Mouse (Mus musculus): ENCODE data around the gene Hcn2.
"Not testable (repeated sequence)": the region's sequence is repeated elsewhere in the genome, so short reads cannot be mapped to it uniquely, and the experiment has no call there.

Hcn2 gene

DNA sequence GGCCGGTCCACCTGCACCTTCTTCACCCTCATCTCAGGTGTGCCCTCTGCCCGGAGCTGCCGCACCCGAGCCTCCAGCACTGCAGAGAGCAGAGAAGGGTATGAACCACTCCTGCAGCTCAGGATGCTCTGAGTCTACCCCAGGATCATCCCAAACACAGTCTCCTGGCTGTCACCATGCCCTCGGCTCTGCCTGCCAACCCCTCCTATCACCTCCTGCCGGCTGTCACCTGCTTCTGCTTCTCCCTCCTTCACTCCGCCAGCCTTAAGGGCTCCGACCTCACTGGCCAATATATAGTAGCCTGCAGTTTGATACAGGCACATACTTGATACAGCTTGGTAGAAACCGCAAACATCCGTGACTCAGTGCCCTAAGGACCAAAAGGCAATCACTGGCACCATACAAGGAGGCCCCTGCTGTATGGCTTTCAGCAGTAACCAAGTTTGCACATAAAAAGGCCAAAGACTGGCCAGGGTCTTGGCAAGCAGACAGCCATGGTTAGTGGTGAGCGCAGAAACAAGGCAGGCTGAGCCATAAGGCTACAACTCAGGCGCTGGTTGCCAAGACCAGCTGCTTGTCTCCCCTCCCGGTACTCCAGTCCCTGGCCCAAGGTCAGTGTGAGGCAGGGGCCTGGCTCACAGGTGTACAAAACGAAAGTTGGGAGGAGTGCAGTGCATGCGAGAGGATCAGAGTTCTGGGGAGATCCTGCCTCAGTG lies 27.4 kb downstream of the Hcn2 start:
- DNase-seq (ENCODE audit: low spot score) = no peak

- DNase-seq (ENCODE audit: low spot score) = no peak
These were observed 29.0 kb downstream of the Hcn2 start for GRCm38 (mm10) chr10:79745411-79745810.

DNA sequence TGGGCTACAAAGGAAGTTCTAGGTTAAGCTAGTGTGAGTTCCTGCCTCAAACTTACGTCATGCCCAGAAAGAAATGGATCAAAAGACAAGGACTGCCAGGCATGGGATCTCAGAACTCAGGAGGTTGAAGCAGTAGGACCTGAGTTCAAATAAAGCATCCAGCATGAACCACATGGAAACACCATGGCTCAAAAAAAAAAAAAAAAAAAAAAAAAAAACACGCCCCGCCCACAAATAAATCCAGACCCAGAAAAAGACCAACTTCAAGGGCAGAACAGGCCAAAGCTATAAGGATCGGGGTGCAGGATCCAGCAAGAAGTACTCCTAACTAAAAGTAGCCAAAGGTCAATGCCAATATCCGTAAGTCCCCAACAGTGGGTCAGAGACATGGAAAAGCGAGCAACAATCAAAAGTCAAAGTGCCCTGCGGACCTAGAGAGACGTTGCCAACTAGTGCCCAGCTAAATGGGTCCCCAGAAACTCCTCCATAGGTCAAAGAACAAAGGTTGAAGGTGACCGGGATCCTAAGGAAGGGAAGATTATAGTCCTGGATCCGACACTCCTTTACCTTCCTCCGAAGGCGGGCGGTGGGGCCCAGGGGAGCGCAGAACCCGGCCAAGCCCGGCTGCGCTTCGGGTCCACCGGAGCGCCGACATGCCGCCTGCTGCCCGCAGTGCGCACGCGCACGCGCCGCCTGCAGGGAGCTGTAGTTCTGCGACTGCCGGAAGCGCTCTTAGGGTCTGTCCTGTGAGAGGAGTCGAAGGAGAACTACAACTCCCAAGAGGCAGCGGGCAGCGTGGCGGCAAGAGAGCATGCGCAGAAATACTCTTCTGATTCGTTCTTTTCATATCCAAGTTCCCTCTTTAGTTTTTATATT lies 29.7 kb downstream of the Hcn2 start, which contains the start of gene Polrmt:
Gene Polrmt (minus strand): TSS at position 684 of the 876 bp plus-strand sequence.
- peak; percentile 83 for DNase-seq (ENCODE audit: low spot score)

- DNase-seq (ENCODE audit: low spot score) = no peak
These were observed 30.3 kb downstream of the Hcn2 start for GRCm38 (mm10) chr10:79746774-79747151.

- DNase-seq (ENCODE audit: low spot score) = no peak
These were observed 32.1 kb downstream of the Hcn2 start for GRCm38 (mm10) chr10:79748496-79748895.

DNA sequence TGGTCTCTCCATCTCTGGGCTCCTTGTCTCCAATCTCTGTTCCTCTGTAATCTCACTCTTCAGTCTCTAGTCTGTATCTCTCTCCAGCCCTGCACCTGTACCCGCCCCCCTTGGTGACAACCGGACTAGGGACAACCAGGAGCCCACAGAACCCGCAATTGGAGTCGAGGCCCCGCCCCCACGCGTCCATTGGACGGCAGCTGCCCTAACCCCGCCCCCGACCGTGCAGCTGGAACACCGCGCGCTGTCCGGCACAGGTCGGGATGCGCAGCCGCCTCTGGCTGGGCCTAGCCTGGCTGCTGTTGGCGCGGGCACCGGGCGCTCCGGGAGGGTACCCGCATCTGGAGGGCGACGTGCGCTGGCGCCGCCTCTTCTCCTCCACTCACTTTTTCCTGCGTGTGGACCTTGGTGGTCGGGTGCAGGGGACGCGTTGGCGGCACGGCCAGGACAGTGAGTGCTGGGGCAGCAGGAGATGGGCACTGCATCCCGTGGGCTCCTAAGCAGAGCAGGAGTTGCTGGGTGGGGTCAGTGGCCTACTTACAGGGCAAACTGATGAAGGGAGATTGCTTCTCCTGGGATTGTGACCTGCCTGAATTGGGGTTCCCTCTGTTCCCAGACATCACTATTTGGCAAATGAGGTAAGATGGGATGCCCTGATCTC lies 38.6 kb downstream of the Hcn2 start, which contains the start of gene Fgf22:
Gene Fgf22 (plus strand): TSS at position 221 of the 661 bp plus-strand sequence.
- no peak for DNase-seq (ENCODE audit: low spot score)

- no peak for DNase-seq (ENCODE audit: low spot score)
These were observed 39.4 kb downstream of the Hcn2 start for GRCm38 (mm10) chr10:79755854-79756253.

DNA sequence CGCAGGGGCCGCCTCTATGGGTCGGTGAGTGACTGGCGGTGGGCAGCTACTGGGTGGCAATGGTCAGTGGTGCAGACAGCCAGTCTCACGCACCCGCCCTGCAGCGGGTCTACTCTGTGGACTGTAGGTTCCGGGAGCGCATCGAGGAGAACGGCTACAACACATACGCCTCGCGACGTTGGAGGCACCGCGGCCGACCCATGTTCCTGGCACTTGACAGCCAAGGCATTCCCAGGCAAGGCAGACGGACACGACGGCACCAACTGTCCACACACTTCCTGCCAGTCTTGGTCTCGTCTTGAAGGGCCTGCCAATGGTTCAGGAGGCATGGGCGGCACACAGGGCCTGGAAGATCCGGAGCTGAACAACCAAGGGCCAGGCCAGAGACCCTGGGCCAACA lies 40.2 kb downstream of the Hcn2 start:
- no peak for DNase-seq (ENCODE audit: low spot score)

- not testable (repeated sequence) for DNase-seq (ENCODE audit: low spot score)
These were observed 43.2 kb downstream of the Hcn2 start for GRCm38 (mm10) chr10:79759675-79760074.

DNA sequence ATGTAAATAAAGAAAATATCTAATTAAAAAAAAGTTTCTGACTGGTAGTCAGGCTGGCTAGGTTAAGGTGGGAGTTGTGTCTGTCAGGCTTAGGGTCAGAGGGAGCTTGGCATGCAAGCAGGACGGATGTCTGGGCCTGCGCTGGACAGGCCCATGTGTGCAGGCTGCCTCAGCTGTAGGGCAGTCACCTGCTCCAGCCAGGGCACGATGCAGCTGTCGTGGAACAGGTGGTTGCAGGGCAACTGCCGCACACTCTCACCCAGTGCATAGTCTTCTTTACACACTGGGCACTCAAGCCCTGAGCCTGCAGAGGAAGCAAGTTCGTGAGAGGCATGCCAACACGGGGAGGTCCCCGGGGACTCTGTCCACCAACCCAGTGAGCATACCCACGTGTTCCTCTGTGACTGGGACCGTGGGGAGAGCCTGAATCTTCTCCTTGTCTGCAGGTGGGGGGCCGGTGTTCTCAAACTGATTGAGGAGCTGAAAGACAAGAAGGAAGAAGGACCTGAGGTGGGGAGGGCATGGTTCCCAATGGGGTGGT lies 44.2 kb downstream of the Hcn2 start:
- DNase-seq (ENCODE audit: low spot score) = no peak

- DNase-seq (ENCODE audit: low spot score) = no peak
These were observed 46.4 kb downstream of the Hcn2 start for GRCm38 (mm10) chr10:79762875-79763274.

- no peak for DNase-seq (ENCODE audit: low spot score)
These were observed 47.8 kb downstream of the Hcn2 start for GRCm38 (mm10) chr10:79764234-79764633.

DNA sequence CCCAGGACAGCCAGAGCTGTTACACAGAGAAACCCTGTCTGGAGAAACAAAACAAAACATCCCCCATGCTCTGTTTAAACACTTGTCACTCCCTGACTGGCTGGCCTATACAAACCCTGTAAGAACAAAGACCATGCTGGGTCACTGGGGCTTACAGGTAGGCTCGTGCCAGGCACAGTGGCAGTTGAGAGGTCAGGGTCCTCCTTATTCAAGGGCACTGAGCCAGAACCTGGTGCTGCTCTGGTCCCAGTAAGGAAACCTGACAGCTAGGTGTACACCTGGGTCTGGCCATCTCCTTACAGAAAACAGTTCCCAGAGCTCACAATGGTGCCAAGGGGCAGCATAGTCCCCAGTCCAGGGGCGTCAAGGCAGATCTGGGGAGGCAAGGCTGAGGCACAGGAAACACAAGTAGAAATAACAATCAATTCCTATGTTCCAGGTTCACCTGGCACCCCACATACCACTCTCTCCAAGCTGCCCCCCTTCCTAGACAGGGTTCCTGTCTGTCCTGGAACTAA lies 48.9 kb downstream of the Hcn2 start:
- no peak for DNase-seq (ENCODE audit: low spot score)

DNA sequence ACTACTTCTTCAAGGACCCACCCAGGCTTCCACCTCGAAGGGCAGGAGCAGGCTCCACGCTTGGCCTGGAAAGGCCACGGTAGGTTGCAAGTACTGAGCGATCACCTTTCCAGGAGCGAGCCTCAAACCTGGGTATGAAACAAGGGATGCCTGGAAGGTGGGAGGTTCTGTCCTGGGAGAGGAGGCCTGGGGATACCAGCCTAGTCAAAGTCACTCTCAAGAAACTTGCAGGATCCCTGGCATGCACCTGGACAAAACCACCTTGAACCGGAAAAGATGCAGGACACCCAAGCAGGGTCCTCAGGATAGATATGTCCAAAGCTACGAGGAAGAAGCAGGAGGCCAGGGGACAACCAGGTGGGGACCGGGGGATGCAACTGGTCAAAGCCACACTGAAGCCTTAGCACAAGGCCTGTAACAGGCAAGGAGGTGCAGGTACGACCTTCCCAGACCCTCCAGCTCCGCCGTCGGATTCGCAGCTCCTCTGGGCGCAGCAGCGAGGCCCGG lies 49.6 kb downstream of the Hcn2 start:
- DNase-seq (ENCODE audit: low spot score) = no peak

DNA sequence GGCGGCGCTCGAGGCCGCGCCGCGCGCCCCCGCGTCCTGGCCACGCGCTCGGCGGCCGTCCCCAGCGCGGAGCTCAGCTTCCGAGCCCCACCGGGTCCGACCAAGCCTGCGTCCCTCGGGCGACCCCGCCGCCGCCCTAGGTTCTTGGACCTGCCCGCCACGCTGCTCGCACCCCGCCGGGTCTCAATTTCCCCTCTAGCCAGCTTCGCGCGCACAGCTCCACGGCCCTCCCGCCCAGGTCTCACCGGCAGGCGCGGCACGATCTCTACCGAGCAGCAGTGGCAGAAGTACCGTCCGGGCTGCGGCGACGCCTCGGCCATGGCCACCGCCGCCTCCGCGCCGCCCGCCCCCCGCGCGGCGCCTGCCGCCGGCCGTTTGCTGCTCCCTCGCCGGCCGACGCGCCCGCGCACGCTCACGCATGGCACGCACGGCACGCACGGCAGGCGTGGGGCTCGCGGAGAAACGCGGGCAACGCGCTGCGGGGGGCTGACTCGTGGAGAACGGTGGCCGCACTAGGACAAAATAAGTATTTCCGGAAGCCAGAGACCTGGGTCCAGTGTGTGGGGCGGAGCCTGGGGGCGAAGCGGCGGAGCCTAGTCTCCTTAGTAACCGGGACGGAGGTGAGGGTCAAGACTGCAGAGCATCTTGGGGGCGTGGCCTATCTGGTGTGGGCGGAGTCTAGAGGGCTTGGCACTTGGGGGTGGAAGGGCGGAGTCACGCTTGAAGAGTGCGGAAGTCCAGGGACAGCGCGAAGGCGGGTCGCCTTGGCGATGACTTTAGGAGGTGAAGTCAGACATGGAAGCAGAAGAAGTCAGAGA lies 50.3 kb downstream of the Hcn2 start, which contains the start of gene Rnf126:
Gene Rnf126 (minus strand): TSS at position 445 of the 818 bp plus-strand sequence.
- peak; percentile 97 for DNase-seq (ENCODE audit: low spot score)

- peak; percentile 86 for DNase-seq (ENCODE audit: low spot score)
These were observed 51.2 kb downstream of the Hcn2 start for GRCm38 (mm10) chr10:79767372-79768244.

GRCm38 (mm10) chr10:79768400-79768799 lies 52.0 kb downstream of the Hcn2 start:
- DNase-seq (ENCODE audit: low spot score) = no peak

- DNase-seq (ENCODE audit: low spot score) = no peak
These were observed 52.9 kb downstream of the Hcn2 start for GRCm38 (mm10) chr10:79769329-79769728.

DNA sequence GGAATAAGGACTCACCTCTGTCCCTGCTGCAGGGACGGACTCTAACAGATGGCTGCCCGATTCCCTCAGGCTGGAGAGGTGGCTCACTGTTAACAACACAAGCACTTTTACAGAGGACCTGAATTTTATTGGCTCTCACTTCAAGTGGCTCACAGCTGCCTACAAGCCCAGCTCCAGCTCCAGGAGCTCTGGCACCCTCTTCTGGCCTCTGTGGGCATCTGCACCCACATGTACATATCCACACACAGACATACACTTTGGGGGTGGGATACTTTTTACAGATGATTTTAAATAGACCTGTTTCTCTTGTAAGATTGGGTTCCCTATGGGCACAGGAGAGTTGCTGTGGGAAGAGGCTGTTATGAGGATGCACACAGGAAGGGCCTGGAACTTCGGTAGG lies 55.9 kb downstream of the Hcn2 start:
- DNase-seq (ENCODE audit: low spot score) = no peak

- no peak for DNase-seq (ENCODE audit: low spot score)
These were observed 56.8 kb downstream of the Hcn2 start for GRCm38 (mm10) chr10:79773208-79773607.
